Mouse (Mus musculus) neutrophil, adult 83 days (primary cell): Measurements from ENCODE around the gene Psmb4. TPM values are rescaled to one million over a fixed set of nuclear protein-coding genes. Genes with fewer than 3 reads are reported as not detected.

Source experiments
- total RNA-seq, 2 experiments: library from RNA; stranded (reverse); gene quantifications; one replicate each; pipeline ENCODE4 v1.2.4; 2023

Gene Psmb4
- total RNA-seq = 100 to 1,000 TPM; 195 to 207 TPM

GRCm38 (mm10) chr3:94886316-94887224 lies at the start of gene Psmb4:
Gene Psmb4 (minus strand): TSS chr3:94886961.

GRCm38 (mm10) chr3:94932809-94933564 lies 46.2 kb upstream of the Psmb4 start, which contains the start of gene Selenbp1:
Gene Selenbp1 (plus strand): TSS chr3:94933056.

GRCm38 (mm10) chr3:94837183-94837890 lies 49.4 kb downstream of the Psmb4 start, which contains the start of gene Pogz:
Gene Pogz (plus strand): TSS chr3:94837567.

Other genes with a start within 250 kb of the Psmb4 start
- not detected for gene Gm10972, start 243.8 kb downstream of the Psmb4 start, total RNA-seq
- gene Tuft1, start 228.1 kb downstream of the Psmb4 start, total RNA-seq = 1 to 10 TPM; 1.0 to 2.1 TPM
- 1 to 10 TPM; 3.4 to 4.4 TPM for gene Selenbp2, start 193.4 kb downstream of the Psmb4 start, total RNA-seq
- 1 to 10 TPM; 2.2 to 2.4 TPM for gene Cgn, start 100.5 kb downstream of the Psmb4 start, total RNA-seq
- gene Pogz, start 49.4 kb downstream of the Psmb4 start, total RNA-seq = 10 to 100 TPM; 28.3 to 29.5 TPM
- gene Selenbp1, start 46.1 kb upstream of the Psmb4 start, total RNA-seq = 10 to 100 TPM; 22.3 to 30.2 TPM
- 10 to 100 TPM; 13.9 to 16.8 TPM for gene Rfx5, start 67.1 kb upstream of the Psmb4 start, total RNA-seq
- gene Pi4kb, start 87.8 kb upstream of the Psmb4 start, total RNA-seq = 10 to 100 TPM; 29.4 to 40.4 TPM
- gene Zfp687, start 128.5 kb upstream of the Psmb4 start, total RNA-seq = 10 to 100 TPM; 44.6 to 57.4 TPM
- 10 to 100 TPM; 92.0 to 99.5 TPM for gene Psmd4, start 155.7 kb upstream of the Psmb4 start, total RNA-seq
- 10 to 100 TPM; 20.7 to 26.5 TPM for gene Pip5k1a, start 220.0 kb upstream of the Psmb4 start, total RNA-seq
- gene Vps72, start 224.1 kb upstream of the Psmb4 start, total RNA-seq = 10 to 100 TPM; 31.0 to 35.0 TPM
- gene Tmod4, start 237.5 kb upstream of the Psmb4 start, total RNA-seq = 1 to 10 TPM in 1 of 2 experiments, under 1 TPM in 1; 0.99 to 1.6 TPM
- gene Scnm1, start 247.1 kb upstream of the Psmb4 start, total RNA-seq = 10 to 100 TPM; 42.7 to 50.8 TPM
- gene Lysmd1, start 247.1 kb upstream of the Psmb4 start, total RNA-seq = 1 to 10 TPM; 2.6 to 3.2 TPM